Mouse (Mus musculus): ENCODE results near the gene Slc4a5.

Slc4a5 gene

DNA sequence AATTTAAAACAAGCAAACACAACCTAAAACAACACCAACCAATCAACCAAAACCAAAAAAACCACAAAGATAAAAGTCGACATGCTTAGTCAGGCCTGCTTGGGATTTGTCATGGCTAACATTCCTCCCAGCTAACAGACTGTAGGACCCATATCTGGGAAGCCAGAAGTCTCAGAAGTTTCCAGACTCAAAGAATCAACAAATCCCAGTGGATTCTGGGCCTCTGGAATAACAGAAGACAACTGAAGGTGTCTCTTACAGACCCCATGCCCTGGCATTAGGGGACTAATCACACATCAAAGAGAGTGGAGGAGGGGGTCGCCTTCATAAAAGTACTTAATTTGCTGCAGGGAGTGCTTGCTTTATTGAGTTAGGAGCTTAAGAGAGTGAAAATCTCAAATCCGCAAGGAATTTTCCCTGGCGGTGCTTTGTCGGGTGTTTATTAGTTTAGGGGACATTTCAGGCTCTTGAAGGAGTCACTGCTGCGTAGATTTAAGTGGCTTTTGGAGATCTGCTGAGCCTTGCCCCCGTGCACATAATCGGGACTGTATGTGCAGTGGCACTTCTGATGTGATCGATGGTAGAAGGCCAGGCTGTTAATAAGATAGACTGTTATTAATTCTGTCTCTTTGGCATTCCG, 24.9 kb downstream of the Slc4a5 start:
- H3K4me1 ChIP-seq (replicated peaks; ENCODE audit: low read depth, low read length), result peaks cover 18% of the 10 kb centered on the region
- TF ChIP-seq CTCF (conservative IDR thresholded peaks at IDR 0.05; ENCODE audit: low read length), result no peak
- H3K9me3 ChIP-seq (ENCODE audit: low read length), result no peaks in the 10 kb centered on the region
- H3K36me3 ChIP-seq (ENCODE audit: insufficient read depth, low read length), result no peaks in the 10 kb centered on the region
- peaks cover 31% of the 10 kb centered on the region for H3K27me3 ChIP-seq (ENCODE audit: insufficient read depth, low read length)
- H3K4me3 ChIP-seq (replicated peaks; ENCODE audit: low read length), result no peak overlapping the region

DNA sequence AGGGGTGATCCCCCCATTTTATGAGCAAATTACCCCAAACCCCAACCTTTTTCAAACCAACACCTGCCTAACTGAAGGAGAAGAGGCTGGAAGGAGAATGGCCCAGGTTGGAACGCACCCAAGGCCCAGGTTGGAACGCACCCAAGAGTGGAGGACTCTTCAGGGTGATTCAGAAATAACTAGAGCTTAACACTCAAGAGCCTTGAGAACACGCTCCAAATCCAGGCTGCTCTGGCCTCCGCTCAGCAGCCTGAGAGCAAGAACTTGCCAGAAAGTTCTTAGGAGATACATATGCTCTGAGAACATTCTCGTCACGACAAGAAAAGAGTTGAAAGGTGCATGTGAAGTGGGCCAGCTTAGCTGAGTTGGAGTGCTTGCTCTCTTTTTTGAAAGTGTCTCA, 25.5 kb downstream of the Slc4a5 start:
- TF ChIP-seq NANOG (IDR thresholded peaks at IDR 0.05; ENCODE audit: borderline replicate concordance, low read length), result no peak
- H3K27me3 ChIP-seq (ENCODE audit: insufficient read depth, low read length), result peaks cover 26% of the 10 kb centered on the region
- H3K4me3 ChIP-seq (replicated peaks; ENCODE audit: low read length), result no peak overlapping the region
- H3K9me3 ChIP-seq (ENCODE audit: low read length), result no peaks in the 10 kb centered on the region
- H3K4me1 ChIP-seq (replicated peaks; ENCODE audit: low read depth, low read length), result peaks cover 14% of the 10 kb centered on the region
- no peaks in the 10 kb centered on the region for H3K36me3 ChIP-seq (ENCODE audit: insufficient read depth, low read length)

DNA sequence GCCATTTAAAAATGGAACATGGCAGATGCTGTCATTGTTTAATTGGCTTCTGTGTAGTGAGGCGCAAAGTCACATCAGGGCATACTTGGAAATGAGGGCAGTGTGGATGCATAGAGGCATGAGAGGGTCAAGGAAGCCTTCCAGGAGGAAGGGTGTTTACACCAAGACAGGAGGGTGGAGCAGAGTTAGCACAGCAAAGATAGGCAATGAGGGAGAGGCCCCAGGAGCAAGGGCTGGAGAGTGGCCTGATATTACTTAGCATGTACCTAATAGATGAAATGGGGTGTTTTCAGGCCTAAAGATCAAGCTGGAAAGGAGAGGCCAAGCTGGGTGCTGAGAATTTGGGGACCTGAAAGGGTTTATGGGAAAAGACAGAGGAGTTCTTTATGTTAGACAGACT, 26.4 kb downstream of the Slc4a5 start:
- Histone ChIP-seq H3K27me3 (ENCODE audit: insufficient read depth, low read length) (peaks cover 18% of the 10 kb centered on the region), H3K36me3 (ENCODE audit: insufficient read depth, low read length) (no peaks in the 10 kb centered on the region), H3K4me3 (replicated peaks; ENCODE audit: low read length) (no peak overlapping the region), H3K4me1 (replicated peaks; ENCODE audit: low read depth, low read length) (0 out of 2 replicates have a peak, but pooled peaks cover 6% of the 10 kb centered on the region), H3K9me3 (ENCODE audit: low read length) (no peaks in the 10 kb centered on the region)
- TF ChIP-seq NANOG (IDR thresholded peaks at IDR 0.05; ENCODE audit: borderline replicate concordance, low read length) (no peak), CTCF (conservative IDR thresholded peaks at IDR 0.05; ENCODE audit: low read length) (no peak), POU5F1 (IDR thresholded peaks at IDR 0.05; ENCODE audit: borderline replicate concordance, low read length) (no peak)

DNA sequence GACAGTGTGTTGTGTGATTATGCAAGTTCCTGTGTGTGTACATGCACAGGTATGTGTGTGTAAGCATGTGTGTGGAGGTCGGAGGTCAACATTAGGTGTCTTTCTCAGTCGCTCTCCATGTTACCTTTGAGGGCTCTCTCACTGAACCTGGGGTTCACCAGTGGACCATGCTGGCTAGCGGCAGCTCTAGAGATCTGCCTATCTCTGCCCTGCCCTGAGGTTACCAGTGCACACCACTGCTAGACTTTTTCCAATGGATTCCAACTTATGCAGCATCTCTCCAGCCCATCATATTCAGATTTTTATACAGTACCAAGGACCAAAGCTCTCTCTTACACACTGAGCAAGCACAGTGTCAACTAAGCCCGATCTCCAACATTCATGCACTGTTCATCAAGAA, 27.1 kb downstream of the Slc4a5 start:
- Histone ChIP-seq H3K4me1 (replicated peaks; ENCODE audit: low read depth, low read length) (0 out of 2 replicates have a peak, but pooled peaks cover 6% of the 10 kb centered on the region), H3K27me3 (ENCODE audit: insufficient read depth, low read length) (peaks cover 13% of the 10 kb centered on the region), H3K4me3 (replicated peaks; ENCODE audit: low read length) (no peak overlapping the region), H3K9me3 (ENCODE audit: low read length) (no peaks in the 10 kb centered on the region), H3K36me3 (ENCODE audit: insufficient read depth, low read length) (no peaks in the 10 kb centered on the region)
- no peak for TF ChIP-seq POU5F1 (IDR thresholded peaks at IDR 0.05; ENCODE audit: borderline replicate concordance, low read length)
- TF ChIP-seq NANOG (IDR thresholded peaks at IDR 0.05; ENCODE audit: borderline replicate concordance, low read length), result no peak
- TF ChIP-seq CTCF (conservative IDR thresholded peaks at IDR 0.05; ENCODE audit: low read length), result no peak

DNA sequence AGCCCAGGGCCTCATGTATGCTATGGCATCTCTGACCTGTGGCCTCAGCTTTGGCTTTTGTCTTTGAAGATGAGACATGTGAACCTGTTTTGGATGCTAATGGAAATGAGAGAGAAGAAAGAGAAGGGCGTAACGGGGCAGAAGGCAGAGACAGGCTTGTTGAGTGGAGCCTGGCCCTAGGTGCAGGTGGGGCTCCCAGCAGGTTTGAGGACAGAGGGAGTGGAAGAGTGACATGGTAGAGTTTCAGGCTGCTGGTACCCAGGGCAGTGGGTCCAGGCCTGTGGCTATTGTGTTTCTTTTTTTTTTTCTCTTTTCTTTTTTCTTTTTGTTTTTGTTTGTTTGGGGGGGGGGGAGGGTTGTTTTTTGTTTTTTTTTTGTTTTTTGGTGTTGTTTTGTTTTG, 27.5 kb downstream of the Slc4a5 start:
- H3K27me3 ChIP-seq (ENCODE audit: insufficient read depth, low read length), result peaks cover 12% of the 10 kb centered on the region
- H3K9me3 ChIP-seq (ENCODE audit: low read length), result no peaks in the 10 kb centered on the region
- TF ChIP-seq NANOG (IDR thresholded peaks at IDR 0.05; ENCODE audit: borderline replicate concordance, low read length) (no peak), CTCF (conservative IDR thresholded peaks at IDR 0.05; ENCODE audit: low read length) (no peak), POU5F1 (IDR thresholded peaks at IDR 0.05; ENCODE audit: borderline replicate concordance, low read length) (no peak)
- no peaks in the 10 kb centered on the region for H3K36me3 ChIP-seq (ENCODE audit: insufficient read depth, low read length)
- H3K4me3 ChIP-seq (replicated peaks; ENCODE audit: low read length), result no peak overlapping the region
- 0 out of 2 replicates have a peak, but pooled peaks cover 6% of the 10 kb centered on the region for H3K4me1 ChIP-seq (replicated peaks; ENCODE audit: low read depth, low read length)

DNA sequence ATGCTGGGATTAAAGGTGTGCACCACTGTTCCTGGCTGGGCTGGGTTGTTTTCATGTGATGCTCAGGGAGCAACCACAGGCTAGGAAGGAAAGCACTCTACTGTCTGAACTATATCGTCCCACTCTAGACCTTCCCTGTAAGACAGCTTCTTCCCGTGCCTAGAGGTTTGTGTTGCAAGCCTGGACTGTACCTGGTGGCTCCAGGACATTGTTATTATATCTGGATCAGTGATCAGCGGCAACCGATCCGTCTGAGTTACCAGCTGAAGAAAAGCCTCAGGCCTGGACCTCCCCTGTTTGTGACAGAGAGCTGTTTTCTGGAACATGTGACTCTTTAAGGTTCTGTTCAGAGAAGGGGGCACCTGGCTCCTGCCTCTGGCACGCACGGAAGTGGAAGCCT, 34.6 kb downstream of the Slc4a5 start:
- no peaks in the 10 kb centered on the region for H3K4me1 ChIP-seq (replicated peaks; ENCODE audit: low read depth, low read length)
- no peaks in the 10 kb centered on the region for H3K36me3 ChIP-seq (ENCODE audit: insufficient read depth, low read length)
- H3K9me3 ChIP-seq (ENCODE audit: low read length), result no peaks in the 10 kb centered on the region
- no peak for TF ChIP-seq NANOG (IDR thresholded peaks at IDR 0.05; ENCODE audit: borderline replicate concordance, low read length)
- TF ChIP-seq CTCF (conservative IDR thresholded peaks at IDR 0.05; ENCODE audit: low read length), result no peak
- TF ChIP-seq POU5F1 (IDR thresholded peaks at IDR 0.05; ENCODE audit: borderline replicate concordance, low read length), result no peak
- H3K27me3 ChIP-seq (ENCODE audit: insufficient read depth, low read length), result no peaks in the 10 kb centered on the region; the same call in 1 of the 2 replicates
- no peak overlapping the region for H3K4me3 ChIP-seq (replicated peaks; ENCODE audit: low read length)

DNA sequence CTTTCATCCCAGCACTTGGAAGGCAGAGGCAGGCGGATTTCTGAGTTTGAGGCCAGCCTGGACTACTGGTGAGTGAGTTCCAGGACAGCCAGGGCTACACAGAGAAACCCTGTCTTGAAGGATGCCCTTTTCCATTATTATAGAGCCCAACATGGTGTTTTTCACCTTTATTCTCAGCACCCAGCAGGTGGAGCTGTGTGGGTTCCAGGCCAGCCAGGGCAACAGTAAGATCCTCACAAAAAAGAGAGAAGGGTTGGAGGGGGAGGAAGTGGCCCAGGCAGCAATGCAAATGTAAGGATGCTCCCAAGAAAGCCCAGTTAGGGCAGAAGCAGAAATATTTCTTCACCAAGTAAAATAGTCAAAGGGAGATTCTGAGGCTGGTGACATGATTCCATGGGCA, 44.9 kb downstream of the Slc4a5 start:
- TF ChIP-seq CTCF (conservative IDR thresholded peaks at IDR 0.05; ENCODE audit: low read length) (peak; percentile 30), NANOG (IDR thresholded peaks at IDR 0.05; ENCODE audit: borderline replicate concordance, low read length) (no peak)

DNA sequence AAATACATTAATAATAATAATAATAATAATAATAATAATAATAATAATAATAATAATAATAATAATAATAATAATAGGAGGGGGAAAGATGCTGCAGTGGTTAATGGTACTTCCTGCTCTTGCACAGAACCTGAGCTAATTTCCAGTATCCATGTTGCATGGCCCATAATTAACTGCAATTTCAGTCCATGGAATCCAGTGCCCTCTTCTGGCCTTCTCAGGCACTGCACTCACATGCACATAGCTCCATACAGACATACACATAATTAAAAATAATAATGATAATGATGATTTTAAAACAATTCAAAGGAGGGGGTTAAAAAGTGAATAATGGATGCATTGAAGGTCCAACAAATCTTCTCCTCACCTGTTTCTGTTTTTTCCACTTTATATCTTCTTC, 45.6 kb downstream of the Slc4a5 start:
- TF ChIP-seq POU5F1 (IDR thresholded peaks at IDR 0.05; ENCODE audit: borderline replicate concordance, low read length) (no peak), CTCF (conservative IDR thresholded peaks at IDR 0.05; ENCODE audit: low read length) (peak; percentile 93)
- no peak overlapping the region for H3K4me3 ChIP-seq (replicated peaks; ENCODE audit: low read length)
- H3K4me1 ChIP-seq (replicated peaks; ENCODE audit: low read depth, low read length), result peaks cover 20% of the 10 kb centered on the region; the same call in 1 of the 2 replicates
- peaks cover 47% of the 10 kb centered on the region for H3K27me3 ChIP-seq (ENCODE audit: insufficient read depth, low read length)
- no peaks in the 10 kb centered on the region for H3K36me3 ChIP-seq (ENCODE audit: insufficient read depth, low read length)
- no peaks in the 10 kb centered on the region for H3K9me3 ChIP-seq (ENCODE audit: low read length)

More for the DNA sequence above, 44.9 kb downstream of the Slc4a5 start:
- Histone ChIP-seq H3K4me1 (replicated peaks; ENCODE audit: low read depth, low read length) (peaks cover 20% of the 10 kb centered on the region; the same call in 1 of the 2 replicates), H3K9me3 (ENCODE audit: low read length) (no peaks in the 10 kb centered on the region), H3K36me3 (ENCODE audit: insufficient read depth, low read length) (no peaks in the 10 kb centered on the region), H3K27me3 (ENCODE audit: insufficient read depth, low read length) (peaks cover 45% of the 10 kb centered on the region), H3K4me3 (replicated peaks; ENCODE audit: low read length) (no peak overlapping the region)

DNA sequence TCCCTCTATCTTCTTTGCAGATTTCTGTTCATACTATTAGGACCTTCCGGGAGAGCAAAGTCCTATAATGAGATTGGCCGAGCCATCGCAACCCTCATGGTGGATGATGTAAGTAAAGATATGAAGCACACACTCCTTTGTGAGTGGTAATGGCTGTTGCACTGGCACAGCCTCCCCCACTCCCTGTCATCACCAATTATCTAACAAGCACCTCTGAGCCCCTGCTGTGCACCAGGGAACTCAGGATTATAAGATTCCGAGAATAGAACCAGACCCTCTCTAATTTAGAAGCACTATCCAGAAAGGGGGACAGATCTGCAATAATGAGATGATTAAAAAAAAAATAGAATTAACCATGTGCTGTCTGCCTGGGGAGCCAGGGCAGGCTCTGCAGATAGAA, 46.0 kb downstream of the Slc4a5 start:
- no peak for TF ChIP-seq POU5F1 (IDR thresholded peaks at IDR 0.05; ENCODE audit: borderline replicate concordance, low read length)
- no peak for TF ChIP-seq NANOG (IDR thresholded peaks at IDR 0.05; ENCODE audit: borderline replicate concordance, low read length)
- no peak for TF ChIP-seq CTCF (conservative IDR thresholded peaks at IDR 0.05; ENCODE audit: low read length)
- Histone ChIP-seq H3K9me3 (ENCODE audit: low read length) (no peaks in the 10 kb centered on the region), H3K36me3 (ENCODE audit: insufficient read depth, low read length) (no peaks in the 10 kb centered on the region), H3K4me3 (replicated peaks; ENCODE audit: low read length) (no peak overlapping the region), H3K4me1 (replicated peaks; ENCODE audit: low read depth, low read length) (peaks cover 20% of the 10 kb centered on the region; the same call in 1 of the 2 replicates), H3K27me3 (ENCODE audit: insufficient read depth, low read length) (peaks cover 47% of the 10 kb centered on the region)

Measured in E14TG2a.4 (cell line).